Mouse (Mus musculus) left cerebral cortex, postnatal 10 days (tissue): Measurements from ENCODE around the gene Naa16. TPM values are rescaled to one million over a fixed set of nuclear protein-coding genes. Genes with fewer than 3 reads are reported as not detected.

ENCODE experiments used
- DNase-seq, 2 experiments: peaks; one replicate each; pipeline ENCODE4 v3.0.0; 2021 to 2022; ENCODE audit warnings: low spot score in 2 of 2, mixed read lengths in 1 of 2; ENCODE audit errors: extremely low spot score in 1 of 2
- intact Hi-C: fragments of 180-260 bp; cut with DNase I; formaldehyde crosslinking; loops from one replicate; pipeline ENCODE4 v1.15.1; 2025
- total RNA-seq, 2 experiments: library from RNA; stranded (reverse); gene quantifications; 2 replicates each; pipeline ENCODE4 v1.2.3; 2021

Gene Naa16
- total RNA-seq, 2 experiments from 2014 or later = 10.7 to 11.2 TPM

DNA sequence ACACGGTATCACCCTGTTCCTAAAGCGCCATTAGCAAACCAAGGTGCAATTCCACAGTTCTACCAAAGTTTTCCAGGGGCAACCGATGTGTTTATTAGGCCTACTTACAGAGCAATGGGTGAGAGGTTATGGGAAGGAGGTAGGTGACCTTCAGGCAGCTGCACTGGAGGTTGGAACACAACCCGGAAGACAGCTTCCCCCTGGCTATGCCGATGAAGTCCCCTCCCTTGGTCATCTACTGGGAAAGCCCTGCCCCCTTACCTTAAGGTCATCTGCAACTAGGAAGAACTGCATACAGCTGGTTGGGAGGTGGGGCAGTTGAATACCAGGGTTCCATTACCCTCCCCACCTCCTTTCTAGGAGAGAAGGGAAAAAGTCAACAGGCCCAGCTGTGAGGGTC lies 105.0 kb downstream of the Naa16 start:
- intact Hi-C loops = no loop called here
- no peak for DNase-seq

DNA sequence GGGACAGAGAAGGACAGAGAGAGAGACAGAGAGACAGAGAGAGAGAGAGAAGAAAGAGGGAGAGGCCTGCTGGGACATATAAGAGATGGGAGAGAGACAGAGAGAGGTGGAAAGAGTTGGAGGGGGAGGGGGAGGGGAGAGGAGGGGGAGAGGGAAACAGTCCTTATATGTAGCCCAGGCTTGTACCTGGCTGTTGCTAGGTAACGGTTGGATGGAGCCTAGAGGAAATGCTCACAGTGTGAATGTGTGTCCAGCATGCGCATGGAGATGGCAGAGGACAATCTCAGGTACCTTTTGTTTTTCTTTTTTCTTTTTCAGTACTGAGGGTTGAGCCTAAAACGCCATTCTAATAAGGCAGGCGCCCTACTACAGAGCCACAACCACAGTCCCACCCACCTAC lies 106.0 kb downstream of the Naa16 start:
- DNase-seq = no peak
- intact Hi-C loops = no loop called here

DNA sequence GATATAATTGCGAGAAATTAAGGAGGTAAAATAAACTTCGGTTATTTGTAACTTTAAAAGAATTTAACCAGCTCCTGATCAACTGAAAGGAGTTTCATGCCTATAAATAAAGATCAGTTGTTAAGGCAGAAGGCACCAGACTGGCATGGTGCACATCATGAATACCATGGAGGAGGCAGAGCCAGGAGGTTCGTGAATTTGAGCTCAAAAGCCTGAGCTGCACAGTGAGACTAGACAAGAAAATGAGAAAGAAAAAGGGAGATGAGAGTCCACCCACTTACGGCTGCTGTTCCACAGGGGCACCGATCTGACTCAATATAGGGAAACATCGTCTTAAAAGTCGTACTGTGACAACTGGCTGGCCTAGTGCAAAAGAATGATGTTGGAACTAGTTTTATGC lies 106.6 kb downstream of the Naa16 start:
- intact Hi-C loops = no loop called here
- no peak for DNase-seq

GRCm38 (mm10) chr14:79281894-79282553 lies 108.6 kb downstream of the Naa16 start:
- no peak for DNase-seq
- intact Hi-C loops = no loop called here

- intact Hi-C loops = no loop called here
- no peak for DNase-seq
Observed at GRCm38 (mm10) chr14:79280456-79280855, 110.1 kb downstream of the Naa16 start.

DNA sequence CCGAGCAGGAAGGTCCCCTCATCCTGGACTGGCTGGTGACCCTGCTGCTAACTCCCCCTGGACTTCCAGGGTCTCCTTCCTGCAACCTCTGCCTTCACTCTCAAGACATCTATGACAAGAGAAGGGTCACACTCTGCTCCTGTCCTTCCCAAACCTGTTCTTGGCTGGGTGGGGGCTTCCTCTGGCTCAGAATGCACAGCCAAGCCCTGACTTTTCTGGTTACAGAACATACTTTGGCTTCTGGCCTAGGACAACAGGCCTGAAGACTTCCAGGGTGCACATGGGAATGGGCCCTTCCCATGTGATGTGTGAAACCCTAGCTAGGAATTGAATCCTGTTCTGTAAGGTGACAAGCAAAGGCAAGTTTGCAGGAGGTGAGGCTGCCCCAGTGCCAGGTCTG lies 111.1 kb downstream of the Naa16 start:
- intact Hi-C loops = no loop called here
- no peak for DNase-seq

GRCm38 (mm10) chr14:79278927-79279326 lies 111.7 kb downstream of the Naa16 start:
- intact Hi-C loops = no loop called here

DNA sequence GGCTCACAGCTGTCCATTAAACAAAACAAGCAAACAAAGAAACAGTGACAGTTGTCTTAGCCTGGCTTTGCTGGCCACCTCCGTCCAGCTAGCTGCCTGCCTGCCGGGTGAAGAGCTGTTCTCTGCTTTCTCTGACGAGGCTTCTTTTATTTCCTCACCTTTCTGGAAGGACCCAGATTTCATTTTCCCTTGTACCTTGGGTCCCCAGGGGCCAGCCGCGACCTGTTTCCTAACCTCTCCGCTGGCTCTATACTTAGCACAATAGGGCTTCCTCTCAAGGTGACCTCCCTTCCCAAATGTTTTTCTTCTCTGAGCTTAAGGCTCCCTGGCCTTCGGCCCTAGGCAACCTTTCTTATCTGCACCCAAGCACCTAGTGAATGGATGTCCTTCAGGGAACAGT lies 112.7 kb downstream of the Naa16 start:
- intact Hi-C loops = no loop called here
- DNase-seq = peak in 1 of 2 experiments; percentile 37

More at GRCm38 (mm10) chr14:79278927-79279326, 111.7 kb downstream of the Naa16 start:
- no peak for DNase-seq

DNA sequence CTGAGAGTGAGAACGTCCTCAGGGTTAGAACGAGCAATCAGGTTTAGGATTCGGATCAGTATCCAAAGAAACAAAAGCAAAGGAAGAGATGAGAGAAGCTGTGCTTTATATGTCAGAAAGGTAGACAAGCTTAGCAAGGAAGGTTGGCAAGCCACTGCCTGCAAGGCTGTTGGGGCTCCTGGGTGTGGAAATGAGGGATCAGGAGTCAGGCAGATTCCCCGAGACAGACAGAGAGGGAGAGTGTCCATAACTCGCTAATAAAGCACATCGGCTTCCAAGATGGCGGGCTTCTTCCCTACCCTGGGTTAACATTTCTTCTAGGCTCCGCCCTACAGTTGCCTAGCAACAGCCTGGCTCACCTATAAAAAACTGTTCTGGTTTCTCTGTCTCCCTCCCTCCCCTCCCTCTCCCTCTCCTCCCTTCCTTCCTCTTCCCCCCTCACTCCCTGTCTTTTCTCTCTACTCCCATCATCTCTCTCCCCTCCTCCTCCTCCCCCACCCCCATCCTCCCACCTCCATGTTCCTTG lies 114.6 kb downstream of the Naa16 start:
- intact Hi-C loops = no loop called here
- no peak for DNase-seq

- intact Hi-C loops = no loop called here
- no peak for DNase-seq
Observed at GRCm38 (mm10) chr14:79275441-79275840, 115.1 kb downstream of the Naa16 start.

Other genes with a start within 250 kb of the Naa16 start
- gene Zfp957, start 143.4 kb downstream of the Naa16 start, total RNA-seq = not detected
- gene Rgcc, start 89.1 kb downstream of the Naa16 start, total RNA-seq = 10 to 100 TPM; 36.9 to 37.9 TPM
- gene Mtrf1, start 7.0 kb upstream of the Naa16 start, total RNA-seq = 1 to 10 TPM; 5.0 to 6.1 TPM
- 10 to 100 TPM; 39.9 to 40.5 TPM for gene Kbtbd7, start 35.7 kb upstream of the Naa16 start, total RNA-seq
- 1 to 10 TPM; 1.5 to 1.7 TPM for gene Kbtbd6, start 61.1 kb upstream of the Naa16 start, total RNA-seq
- 1 to 10 TPM; 4.8 to 5.0 TPM for gene Elf1, start 90.4 kb upstream of the Naa16 start, total RNA-seq
- gene Wbp4, start 90.7 kb upstream of the Naa16 start, total RNA-seq = 10 to 100 TPM; 42.6 to 44.1 TPM
- gene Sugt1, start 196.9 kb upstream of the Naa16 start, total RNA-seq = 10 to 100 TPM; 77.9 to 92.8 TPM